Mouse (Mus musculus) olfactory bulb, adult 2 months (tissue): ENCODE data around the gene N4bp3.
A peak's percentile ranks its signal among the peaks of the same experiment; 100 is the strongest.

Experiments used
- CTCF ChIP-seq: fragments of 200-500 bp; IDR thresholded peaks from 2 replicates; pipeline ENCODE4 v1.5.1; 2012; ENCODE audit warnings: low read depth, mild to moderate bottlenecking, low read length, moderate library complexity; ENCODE audit not compliant: insufficient read depth
- POLR2A ChIP-seq: fragments of 200-500 bp; IDR thresholded peaks from 2 replicates; pipeline ENCODE4 v1.6.1; 2012; ENCODE audit warnings: mild to moderate bottlenecking, low read depth, low read length, moderate library complexity; ENCODE audit not compliant: insufficient read depth

GRCm38 (mm10) chr11:51688330-51689328, 38.0 kb upstream of the N4bp3 start, which contains the start of gene 0610009B22Rik:
- peak; percentile 95 for TF ChIP-seq POLR2A
- no peak for TF ChIP-seq CTCF
